Mouse (Mus musculus) megakaryocyte, embryonic 14.5 days (primary cell): ENCODE results near the gene Ercc1.

Experiments
- FLI1 ChIP-seq: IDR thresholded peaks from 2 replicates; pipeline ENCODE4 v1.6.1; 2012; ENCODE audit warnings: low read length, inconsistent platforms, mixed read lengths
- GATA1 ChIP-seq: IDR thresholded peaks from 3 replicates; pipeline ENCODE4 v1.6.1; 2012; ENCODE audit warnings: mixed read lengths, low read length, inconsistent platforms, borderline replicate concordance

- TF ChIP-seq GATA1 (no peak), FLI1 (no peak)
Measured at GRCm38 (mm10) chr7:19376019-19376418, 31.4 kb downstream of the Ercc1 start.
